Mouse (Mus musculus): Measurements from ENCODE around the gene Rsph4a. TPM values are rescaled to one million over a fixed set of nuclear protein-coding genes. Genes with fewer than 3 reads are reported as not detected.
A peak's percentile ranks its signal among the peaks of the same experiment; 100 is the strongest.

The Rsph4a gene
- polyA plus RNA-seq, 1 experiment from 2014 or later, result not detected

- H3K36me3 ChIP-seq, result peaks cover 17% of the 10 kb centered on the region
- WGBS (ENCODE audit: insufficient replicate concordance), result 4% methylated on average over 42 of the region's 42 CpGs
- H3K9ac ChIP-seq, result peak within 1 kb of the TSS; percentile 84
- H3K4me1 ChIP-seq, result peaks cover 13% of the 10 kb centered on the region
- no peaks in the 10 kb centered on the region for H3K27me3 ChIP-seq (replicated peaks)
- peak within 1 kb of the TSS; percentile 76 for H3K4me2 ChIP-seq
- peak; percentile 97 for ATAC-seq
- H3K9me3 ChIP-seq (replicated peaks), result no peaks in the 10 kb centered on the region
- peak within 1 kb of the TSS; percentile 86 for H3K27ac ChIP-seq
- H3K4me3 ChIP-seq, result peak within 1 kb of the TSS; percentile 84
Measured at GRCm38 (mm10) chr10:33950803-33951583, 46.1 kb downstream of the Rsph4a start, which contains the start of gene Zup1. Gene Zup1 (minus strand): TSS chr10:33951269.

- Histone ChIP-seq H3K27ac (no peak overlapping the region), H3K4me2 (no peak overlapping the region), H3K36me3 (peaks cover 14% of the 10 kb centered on the region), H3K9ac (no peak overlapping the region), H3K27me3 (replicated peaks) (no peaks in the 10 kb centered on the region), H3K9me3 (replicated peaks) (no peaks in the 10 kb centered on the region), H3K4me1 (peaks cover 13% of the 10 kb centered on the region), H3K4me3 (no peak overlapping the region)
- WGBS (ENCODE audit: insufficient replicate concordance), result 77% methylated on average over 3 of the region's 3 CpGs
- ATAC-seq, result no peak
Measured at GRCm38 (mm10) chr10:33952509-33952908, 47.6 kb downstream of the Rsph4a start.

Other genes with a start within 250 kb of the Rsph4a start
- not detected in 2 replicates for gene Sult3a2, start 118.4 kb upstream of the Rsph4a start, polyA plus RNA-seq (2016; fragmentation: Nextera tagmentation; extraction: Ambion mirVana)
- gene Sult3a1, start 47.4 kb upstream of the Rsph4a start, polyA plus RNA-seq (2016; fragmentation: Nextera tagmentation; extraction: Ambion mirVana), result not detected in 2 replicates
- 9.6 and 10.4 TPM in 2 replicates for gene Zup1, start 46.2 kb downstream of the Rsph4a start, polyA plus RNA-seq (2016; fragmentation: Nextera tagmentation; extraction: Ambion mirVana)
- gene Rwdd1, start 114.5 kb downstream of the Rsph4a start, polyA plus RNA-seq (2016; fragmentation: Nextera tagmentation; extraction: Ambion mirVana), result 79.2 and 80.7 TPM in 2 replicates
- not detected in 2 replicates for gene Trappc3l, start 132.5 kb downstream of the Rsph4a start, polyA plus RNA-seq (2016; fragmentation: Nextera tagmentation; extraction: Ambion mirVana)
- not detected in 2 replicates for gene Calhm4, start 139.2 kb downstream of the Rsph4a start, polyA plus RNA-seq (2016; fragmentation: Nextera tagmentation; extraction: Ambion mirVana)
- 0.06 and 0.07 TPM in 2 replicates for gene Calhm5, start 191.4 kb downstream of the Rsph4a start, polyA plus RNA-seq (2016; fragmentation: Nextera tagmentation; extraction: Ambion mirVana)
- gene Calhm6, start 222.9 kb downstream of the Rsph4a start, polyA plus RNA-seq (2016; fragmentation: Nextera tagmentation; extraction: Ambion mirVana), result 0.62 and 0.87 TPM in 2 replicates

Data from liver, embryonic 12.5 days (tissue).